Mouse (Mus musculus) limb, embryonic 14.5 days (tissue): ENCODE measurements around the gene Dgat2. TPM values are rescaled to one million over a fixed set of nuclear protein-coding genes. Genes with fewer than 3 reads are reported as not detected.

Experiments used
- ATAC-seq: fragments of 200-750 bp; cut with Nextera tagmentation; 2 replicates; pipeline ENCODE4 v1.8.0; 2017; ENCODE audit warnings: low read depth, moderate number of reproducible peaks, moderate TSS enrichment; ENCODE audit not compliant: low FRiP score
- DNase-seq: peaks from one replicate; pipeline ENCODE4 v3.0.0-alpha.2; 2015; ENCODE audit warnings: low spot score
- H3K27ac ChIP-seq: fragments of 300-500 bp; sonication (generic); replicated peaks from 2 replicates; pipeline ENCODE4 v1.5.1; 2014; ENCODE audit warnings: low read depth, mild to moderate bottlenecking, low read length, moderate library complexity, mixed read lengths
- H3K27me3 ChIP-seq: fragments of 300-500 bp; sonication (generic); 2 replicates; pipeline ENCODE4 v1.6.1; 2014; ENCODE audit warnings: low read length, mixed read lengths; ENCODE audit not compliant: control insufficient read depth, insufficient read depth
- H3K36me3 ChIP-seq: fragments of 300-500 bp; sonication (generic); 2 replicates; pipeline ENCODE4 v1.6.1; 2014; ENCODE audit warnings: mild to moderate bottlenecking, low read length, moderate library complexity, mixed read lengths; ENCODE audit not compliant: control insufficient read depth, insufficient read depth
- H3K4me1 ChIP-seq: fragments of 300-500 bp; sonication (generic); 2 replicates; pipeline ENCODE4 v1.6.1; 2014; ENCODE audit warnings: antibody characterized with exemption, low read length, mixed read lengths; ENCODE audit not compliant: control insufficient read depth, insufficient read depth
- H3K4me2 ChIP-seq: fragments of 300-500 bp; sonication (generic); replicated peaks from 2 replicates; pipeline ENCODE4 v1.6.1; 2014; ENCODE audit warnings: low read depth, mild to moderate bottlenecking, low read length, moderate library complexity; ENCODE audit not compliant: severe bottlenecking
- H3K4me3 ChIP-seq: fragments of 300-500 bp; sonication (generic); replicated peaks from 2 replicates; pipeline ENCODE4 v1.5.1; 2014; ENCODE audit warnings: low read length
- H3K9ac ChIP-seq: fragments of 300-500 bp; sonication (generic); 2 replicates; pipeline ENCODE4 v1.6.1; 2014; ENCODE audit warnings: mild to moderate bottlenecking, low read depth, low read length, moderate library complexity; ENCODE audit not compliant: severe bottlenecking
- H3K9me3 ChIP-seq: fragments of 300-500 bp; sonication (generic); 2 replicates; pipeline ENCODE4 v1.6.1; 2016; ENCODE audit warnings: low read length; ENCODE audit not compliant: control insufficient read depth
- POLR2A ChIP-seq: fragments of 200-500 bp; IDR thresholded peaks from 2 replicates; pipeline ENCODE4 v1.8.0; 2012; ENCODE audit warnings: inconsistent platforms, mild to moderate bottlenecking, moderate library complexity, borderline replicate concordance; ENCODE audit not compliant: insufficient read depth, insufficient read length; ENCODE audit errors: extremely low read depth
- WGBS: fragments of 180-500 bp; shearing (Covaris S2); extraction: QIAGEN DNeasy Blood & Tissue Kit; methylation state at CpG from one replicate; pipeline ENCODE4 v1.1.7; 2014; 5-methylcytosine and 5-hydroxymethylcytosine counted together
- polyA plus RNA-seq, 2 experiments: library from polyadenylated mRNA; depleted of rRNA in 1 of 2; stranded (reverse) in 1 of 2; unstranded in 1 of 2; fragments of >200 nt; fragmentation: Nextera tagmentation in 1 of 2; extraction: Ambion mirVana in 1 of 2; gene quantifications; 2 replicates each; pipeline versions ENCODE4 v1.2.1 to v1.2.3; 2012 to 2014

The Dgat2 gene
- polyA plus RNA-seq, 2 experiments: 23.5 to 42.3 TPM

DNA sequence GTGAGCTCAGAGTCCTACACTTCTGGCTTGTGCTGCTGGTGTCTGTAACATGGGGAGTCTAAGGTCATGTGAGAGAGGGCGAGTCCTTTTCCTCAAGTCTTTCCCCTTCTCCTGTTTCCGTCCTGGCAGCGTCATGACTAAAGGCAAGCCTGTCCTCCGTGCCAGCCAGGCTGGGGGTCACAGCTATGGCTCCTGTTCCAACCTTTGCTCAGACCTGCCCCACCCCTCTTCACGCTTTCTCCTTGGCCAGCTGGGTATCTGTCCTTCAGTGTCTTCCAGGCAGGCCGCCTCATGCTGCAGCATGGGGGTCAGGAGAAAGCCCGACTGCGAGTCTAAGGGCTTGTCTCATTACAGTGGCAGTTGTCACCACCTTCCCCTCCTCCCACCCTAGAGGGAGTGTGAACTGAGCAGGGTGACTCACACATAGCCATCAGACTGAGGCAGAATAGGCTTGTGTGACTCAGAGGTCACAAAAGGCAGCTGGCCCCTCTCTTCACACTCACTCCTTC, 32.9 kb upstream of the Dgat2 start:
- Histone ChIP-seq H3K4me2 (no peak overlapping the region), H3K9ac (no peak overlapping the region), H3K27me3 (no peaks in the 10 kb centered on the region), H3K4me3 (no peak overlapping the region), H3K27ac (no peak overlapping the region), H3K36me3 (no peaks in the 10 kb centered on the region), H3K4me1 (no peaks in the 10 kb centered on the region), H3K9me3 (no peaks in the 10 kb centered on the region)
- TF ChIP-seq POLR2A: no peak
- DNase-seq (no peak), ATAC-seq (no peak)
- 45% methylated on average over 8 of the region's 8 CpGs for WGBS

DNA sequence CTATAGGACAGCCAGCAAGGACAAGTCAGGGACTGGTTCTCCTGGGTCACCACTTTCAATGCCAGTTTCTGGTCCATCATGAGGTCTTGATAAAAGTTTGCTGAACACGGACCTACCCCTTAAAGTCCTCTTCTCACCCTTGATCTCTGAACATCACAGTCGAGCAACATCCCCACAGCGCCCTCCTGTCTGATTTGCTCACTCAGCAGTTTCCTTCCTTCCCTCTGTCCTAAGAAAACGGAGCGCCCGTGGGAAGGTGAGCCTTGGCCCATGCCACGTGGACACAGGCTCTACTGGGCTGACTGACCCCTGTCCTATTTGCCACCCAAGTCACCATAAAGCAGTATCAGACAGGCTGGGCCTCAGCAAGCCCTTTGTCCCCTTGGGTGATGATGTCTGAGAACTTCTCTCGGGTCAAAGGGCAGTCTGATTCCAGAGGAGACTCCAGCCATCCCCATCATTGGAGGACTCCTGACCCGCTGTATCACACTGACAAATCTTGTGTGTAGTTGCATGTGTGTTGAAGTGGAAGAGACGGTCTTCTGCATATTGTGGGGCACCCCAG, 32.2 kb upstream of the Dgat2 start:
- no peaks in the 10 kb centered on the region for H3K4me1 ChIP-seq
- H3K36me3 ChIP-seq: no peaks in the 10 kb centered on the region
- no peak overlapping the region for H3K4me2 ChIP-seq
- H3K4me3 ChIP-seq: no peak overlapping the region
- H3K27ac ChIP-seq: no peak overlapping the region
- no peak overlapping the region for H3K9ac ChIP-seq
- no peak for DNase-seq
- no peak for TF ChIP-seq POLR2A
- 75% methylated on average over 10 of the region's 10 CpGs for WGBS
- no peaks in the 10 kb centered on the region for H3K27me3 ChIP-seq
- no peaks in the 10 kb centered on the region for H3K9me3 ChIP-seq
- no peak for ATAC-seq

- Histone ChIP-seq H3K4me3 (no peak overlapping the region), H3K36me3 (no peaks in the 10 kb centered on the region), H3K27ac (no peak overlapping the region), H3K27me3 (no peaks in the 10 kb centered on the region), H3K4me2 (no peak overlapping the region), H3K9ac (no peak overlapping the region), H3K9me3 (no peaks in the 10 kb centered on the region), H3K4me1 (no peaks in the 10 kb centered on the region)
- 77% methylated on average over 2 of the region's 2 CpGs for WGBS
- DNase-seq: no peak
- no peak for ATAC-seq
- TF ChIP-seq POLR2A: no peak
Observed at GRCm38 (mm10) chr7:99213686-99214085, 31.2 kb upstream of the Dgat2 start.

DNA sequence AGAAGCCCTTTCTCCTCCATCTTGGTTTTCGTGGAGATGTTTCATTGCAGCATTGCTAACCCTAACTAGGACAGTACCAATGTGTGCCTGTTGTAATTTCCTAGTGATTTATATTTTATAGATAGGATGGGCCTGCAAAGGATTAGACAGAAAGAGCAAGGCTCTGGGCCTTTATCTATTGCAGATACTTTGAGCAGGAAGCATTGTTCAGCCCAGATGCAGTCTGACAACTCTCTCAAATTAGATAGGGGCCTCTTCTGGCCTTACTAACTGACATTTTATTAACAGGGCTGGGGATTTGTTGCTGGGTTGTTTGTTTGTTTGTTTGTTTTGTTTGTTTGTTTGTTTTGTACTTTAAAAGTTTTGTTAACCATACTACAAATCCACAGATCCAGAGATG, 30.5 kb upstream of the Dgat2 start:
- Histone ChIP-seq H3K9me3 (no peaks in the 10 kb centered on the region), H3K9ac (no peak overlapping the region), H3K4me3 (no peak overlapping the region), H3K4me2 (no peak overlapping the region), H3K36me3 (no peaks in the 10 kb centered on the region), H3K27me3 (no peaks in the 10 kb centered on the region), H3K4me1 (no peaks in the 10 kb centered on the region), H3K27ac (no peak overlapping the region)
- WGBS: 89% methylated on average over 1 of the region's 1 CpGs
- ATAC-seq (no peak), DNase-seq (no peak)
- no peak for TF ChIP-seq POLR2A

DNA sequence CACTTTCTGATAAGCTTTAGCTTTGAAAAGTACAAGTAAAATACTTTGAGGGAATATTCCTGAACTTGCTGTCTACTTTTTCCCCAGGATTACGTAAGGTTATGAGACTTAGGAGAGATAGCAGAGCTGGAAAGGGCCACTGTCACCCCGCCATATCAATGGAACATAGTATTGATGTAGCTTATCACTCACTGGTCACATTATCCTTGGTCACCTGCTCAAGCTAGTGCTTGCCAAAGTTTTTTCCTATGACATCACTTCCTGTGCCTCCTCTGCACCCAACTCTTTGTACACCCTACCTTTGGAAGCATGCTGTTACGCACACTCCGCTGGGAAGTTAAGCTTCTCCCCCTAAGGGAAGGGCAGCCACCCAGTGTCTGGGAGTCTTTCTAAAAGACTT, 26.2 kb upstream of the Dgat2 start:
- no peak overlapping the region for H3K27ac ChIP-seq
- DNase-seq (no peak), ATAC-seq (no peak)
- WGBS: 91% methylated on average over 4 of the region's 4 CpGs
- H3K9me3 ChIP-seq: no peaks in the 10 kb centered on the region
- H3K4me2 ChIP-seq: no peak overlapping the region
- H3K27me3 ChIP-seq: no peaks in the 10 kb centered on the region
- H3K4me3 ChIP-seq: no peak overlapping the region
- H3K9ac ChIP-seq: no peak overlapping the region
- no peaks in the 10 kb centered on the region for H3K4me1 ChIP-seq
- no peaks in the 10 kb centered on the region for H3K36me3 ChIP-seq
- no peak for TF ChIP-seq POLR2A
